Mouse (Mus musculus) kidney, postnatal 0 days (tissue): ENCODE data around the gene Calm1. TPM values are rescaled to one million over a fixed set of nuclear protein-coding genes. Genes with fewer than 3 reads are reported as not detected.
"Not testable (repeated sequence)": the region's sequence is repeated elsewhere in the genome, so short reads cannot be mapped to it uniquely, and the experiment has no call there.

Experiments
- ATAC-seq: fragments of 200-750 bp; cut with Nextera tagmentation; replicated peaks from 2 replicates; pipeline ENCODE4 v1.8.0; 2017; ENCODE audit warnings: low read depth, moderate number of reproducible peaks, moderate TSS enrichment, moderate library complexity; ENCODE audit not compliant: low FRiP score
- DNase-seq: peaks from one replicate; pipeline ENCODE4 v3.0.0-alpha.2; 2016; ENCODE audit warnings: low spot score
- H3K27ac ChIP-seq: fragments of 300-500 bp; sonication (generic); 2 replicates; pipeline ENCODE4 v1.5.1; 2014; ENCODE audit warnings: mild to moderate bottlenecking
- H3K27me3 ChIP-seq: fragments of 300-500 bp; sonication (generic); 2 replicates; pipeline ENCODE4 v1.6.1; 2014; ENCODE audit warnings: low read length, mixed read lengths; ENCODE audit not compliant: insufficient read depth
- H3K36me3 ChIP-seq: fragments of 300-500 bp; sonication (generic); 2 replicates; pipeline ENCODE4 v1.6.1; 2014; ENCODE audit warnings: low read length, mixed read lengths; ENCODE audit not compliant: insufficient read depth
- H3K4me1 ChIP-seq: fragments of 300-500 bp; sonication (generic); replicated peaks from 2 replicates; pipeline ENCODE4 v1.6.1; 2014; ENCODE audit warnings: antibody characterized with exemption, low read length, mixed read lengths; ENCODE audit not compliant: insufficient read depth
- H3K4me2 ChIP-seq: fragments of 300-500 bp; sonication (generic); 2 replicates; pipeline ENCODE4 v1.6.1; 2014; ENCODE audit warnings: mild to moderate bottlenecking, low read length, moderate library complexity, mixed read lengths
- H3K4me3 ChIP-seq: fragments of 300-500 bp; sonication (generic); replicated peaks from 2 replicates; pipeline ENCODE4 v1.5.1; 2014; ENCODE audit warnings: low read depth, low read length
- H3K9ac ChIP-seq: fragments of 300-500 bp; sonication (generic); 2 replicates; pipeline ENCODE4 v1.6.1; 2014; ENCODE audit warnings: low read depth, low read length
- H3K9me3 ChIP-seq: fragments of 300-500 bp; sonication (generic); replicated peaks from 2 replicates; pipeline ENCODE4 v1.6.1; 2016; ENCODE audit warnings: low read length, inconsistent platforms, mixed read lengths
- CTCF ChIP-seq: IDR thresholded peaks from 2 replicates; pipeline ENCODE4 v1.5.1; 2016; ENCODE audit warnings: antibody characterized with exemption, low read depth, mild to moderate bottlenecking, moderate library complexity
- WGBS: fragments of 180-500 bp; shearing (Covaris S2); extraction: QIAGEN DNeasy Blood & Tissue Kit; methylation state at CpG from one replicate; pipeline ENCODE4 v1.1.7; 2014; 5-methylcytosine and 5-hydroxymethylcytosine counted together
- polyA plus RNA-seq: library from polyadenylated mRNA; unstranded; fragments of >200 nt; fragmentation: Nextera tagmentation; extraction: Ambion mirVana; gene quantifications from 2 replicates; pipeline ENCODE4 v1.2.1, GENCODE M21; 2015

The Calm1 gene
- polyA plus RNA-seq, 1 experiment from 2014 or later: 1,372 TPM

- no peak for ATAC-seq
- DNase-seq: no peak
- H3K4me3 ChIP-seq: no peak overlapping the region
- no peak overlapping the region for H3K27ac ChIP-seq
- no peaks in the 10 kb centered on the region for H3K27me3 ChIP-seq
- H3K9ac ChIP-seq: no peak overlapping the region
- no peaks in the 10 kb centered on the region for H3K9me3 ChIP-seq
- H3K4me1 ChIP-seq: no peaks in the 10 kb centered on the region
- peak; percentile 44; the same call in 1 of the 2 replicates for TF ChIP-seq CTCF
- H3K36me3 ChIP-seq: no peaks in the 10 kb centered on the region
- H3K4me2 ChIP-seq: no peak overlapping the region
- 83% methylated on average over 2 of the region's 2 CpGs for WGBS
Measured at GRCm38 (mm10) chr12:100182676-100183075, 16.6 kb upstream of the Calm1 start.

DNA sequence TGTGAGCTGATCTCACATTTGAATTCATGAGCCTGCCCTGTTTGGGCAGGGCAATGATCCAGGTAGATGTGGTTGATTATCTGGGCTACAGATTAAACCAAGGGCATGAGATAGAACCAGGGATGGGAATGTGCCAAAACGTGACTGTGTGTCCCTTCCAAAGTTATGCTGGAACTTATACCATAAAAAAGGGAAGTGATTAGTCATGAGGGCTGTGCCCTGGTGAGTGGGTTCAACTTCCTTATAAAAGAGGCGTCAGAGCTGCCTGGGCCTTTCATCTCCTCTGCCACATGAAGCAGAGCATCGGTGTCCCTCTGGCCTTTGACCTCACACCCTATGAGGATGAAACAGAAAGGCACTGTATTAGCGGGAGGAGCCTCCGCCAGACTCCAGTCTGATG is 15.3 kb upstream of the Calm1 start:
- Histone ChIP-seq H3K9me3 (no peaks in the 10 kb centered on the region), H3K4me3 (no peak overlapping the region), H3K27ac (no peak overlapping the region), H3K4me2 (no peak overlapping the region), H3K36me3 (no peaks in the 10 kb centered on the region), H3K9ac (no peak overlapping the region), H3K4me1 (0 out of 2 replicates have a peak, but pooled peaks cover 5% of the 10 kb centered on the region), H3K27me3 (no peaks in the 10 kb centered on the region)
- no peak for ATAC-seq
- 49% methylated on average over 5 of the region's 5 CpGs for WGBS
- TF ChIP-seq CTCF: no peak
- DNase-seq: no peak

GRCm38 (mm10) chr12:100184976-100185375 is 14.3 kb upstream of the Calm1 start:
- TF ChIP-seq CTCF: peak; percentile 39
- DNase-seq, H3K27me3 ChIP-seq, H3K9ac ChIP-seq, H3K36me3 ChIP-seq, H3K9me3 ChIP-seq, H3K27ac ChIP-seq, ATAC-seq, H3K4me3 ChIP-seq, H3K4me1 ChIP-seq, H3K4me2 ChIP-seq: not testable (repeated sequence)
- WGBS: 87% methylated on average over 2 of the region's 2 CpGs

DNA sequence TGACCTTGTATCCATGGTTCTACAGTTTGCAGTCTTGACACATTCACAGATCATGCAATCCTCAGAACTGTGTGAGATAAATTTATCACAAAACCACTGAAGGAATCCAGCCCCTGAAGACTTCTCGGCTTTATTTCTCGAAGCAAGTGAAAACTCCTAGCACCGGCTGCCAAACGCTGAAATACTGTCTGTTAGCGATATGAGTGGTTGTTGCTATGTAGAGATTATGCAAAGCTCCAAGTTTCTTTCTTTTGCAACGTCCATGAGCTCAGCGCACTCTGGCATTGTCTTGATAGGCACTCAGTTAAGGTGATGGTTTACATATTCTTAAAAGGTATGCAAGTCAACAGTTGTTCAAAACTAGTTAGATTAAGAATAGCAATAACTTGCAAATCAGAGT is 13.3 kb upstream of the Calm1 start:
- H3K9me3 ChIP-seq: no peaks in the 10 kb centered on the region
- no peak for TF ChIP-seq CTCF
- no peak overlapping the region for H3K9ac ChIP-seq
- no peak overlapping the region for H3K4me3 ChIP-seq
- H3K27ac ChIP-seq: no peak overlapping the region
- DNase-seq (no peak), ATAC-seq (no peak)
- WGBS: 65% methylated on average over 7 of the region's 7 CpGs
- H3K4me1 ChIP-seq: 0 out of 2 replicates have a peak, but pooled peaks cover 5% of the 10 kb centered on the region
- H3K36me3 ChIP-seq: no peaks in the 10 kb centered on the region
- H3K27me3 ChIP-seq: no peaks in the 10 kb centered on the region
- no peak overlapping the region for H3K4me2 ChIP-seq

DNA sequence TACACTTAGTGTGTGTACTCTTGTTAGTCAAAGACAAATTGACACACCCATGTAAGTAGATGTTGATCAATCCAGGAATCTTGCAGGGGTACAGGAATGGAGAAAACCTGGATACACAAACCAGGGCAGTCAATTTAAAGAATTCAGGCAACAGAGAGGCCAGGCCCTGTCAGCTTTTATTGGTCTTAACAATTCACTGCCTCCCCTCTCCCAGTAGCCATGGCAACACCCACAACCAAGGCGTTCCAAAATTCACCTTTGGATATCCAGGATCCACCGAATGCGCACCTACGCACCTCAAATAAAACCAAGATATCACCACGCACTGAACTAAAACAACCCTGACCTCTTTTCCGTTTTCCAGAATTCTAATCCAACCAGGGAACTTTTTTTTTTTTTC is 12.9 kb upstream of the Calm1 start:
- Histone ChIP-seq H3K27ac (peak overlapping the region; percentile 100), H3K9ac (peak overlapping the region; percentile 88), H3K4me2 (peak overlapping the region; percentile 85), H3K36me3 (no peaks in the 10 kb centered on the region), H3K27me3 (no peaks in the 10 kb centered on the region), H3K4me3 (peak overlapping the region; percentile 69), H3K9me3 (no peaks in the 10 kb centered on the region), H3K4me1 (0 out of 2 replicates have a peak, but pooled peaks cover 5% of the 10 kb centered on the region)
- no peak for TF ChIP-seq CTCF
- ATAC-seq (no peak), DNase-seq (peak; percentile 78)
- WGBS: 1% methylated on average over 6 of the region's 6 CpGs

- Histone ChIP-seq H3K9ac (peak overlapping the region; percentile 88), H3K4me2 (peak overlapping the region; percentile 85), H3K36me3 (no peaks in the 10 kb centered on the region), H3K9me3 (no peaks in the 10 kb centered on the region), H3K4me1 (0 out of 2 replicates have a peak, but pooled peaks cover 5% of the 10 kb centered on the region), H3K27ac (peak overlapping the region; percentile 100), H3K27me3 (no peaks in the 10 kb centered on the region), H3K4me3 (peak overlapping the region; percentile 69)
- ATAC-seq: peak; percentile 100
- under 1% methylated on average over 52 of the region's 52 CpGs for WGBS
- 0 out of 2 replicates have a peak, but pooled peaks have one; percentile 11 for TF ChIP-seq CTCF
- DNase-seq: peak; percentile 99
Measured at GRCm38 (mm10) chr12:100187013-100187755, 12.1 kb upstream of the Calm1 start.
